Mouse (Mus musculus) hindbrain, embryonic 10.5 days (tissue): ENCODE measurements around the gene Epb41l1. TPM values are rescaled to one million over a fixed set of nuclear protein-coding genes. Genes with fewer than 3 reads are reported as not detected.
"Not testable (repeated sequence)": the region's sequence is repeated elsewhere in the genome, so short reads cannot be mapped to it uniquely, and the experiment has no call there.

Experiments
- DNase-seq: peaks from one replicate; pipeline ENCODE4 v3.0.0-alpha.2; 2017; ENCODE audit warnings: low spot score
- H3K27ac ChIP-seq: fragments of 300-500 bp; sonication (generic); 2 replicates; pipeline ENCODE4 v1.5.1; 2016; ENCODE audit warnings: mild to moderate bottlenecking, moderate library complexity
- H3K27me3 ChIP-seq: fragments of 300-500 bp; sonication (generic); 2 replicates; pipeline ENCODE4 v1.6.1; 2016; ENCODE audit warnings: mild to moderate bottlenecking; ENCODE audit not compliant: poor library complexity, insufficient read depth, severe bottlenecking
- H3K36me3 ChIP-seq: fragments of 300-500 bp; sonication (generic); 2 replicates; pipeline ENCODE4 v1.6.1; 2016; ENCODE audit warnings: mild to moderate bottlenecking, moderate library complexity
- H3K4me1 ChIP-seq: fragments of 300-500 bp; sonication (generic); replicated peaks from 2 replicates; pipeline ENCODE4 v1.6.1; 2016; ENCODE audit warnings: mild to moderate bottlenecking
- H3K4me3 ChIP-seq: fragments of 300-500 bp; sonication (generic); 2 replicates; pipeline ENCODE4 v1.5.1; 2016; ENCODE audit warnings: mild to moderate bottlenecking, moderate library complexity
- H3K9me3 ChIP-seq: fragments of 300-500 bp; sonication (generic); 2 replicates; pipeline ENCODE4 v1.6.1; 2016; ENCODE audit warnings: mild to moderate bottlenecking, moderate library complexity
- WGBS: fragments of 180-500 bp; shearing (Covaris S2); methylation state at CpG from one replicate; pipeline ENCODE4 v1.1.7; 2016; 5-methylcytosine and 5-hydroxymethylcytosine counted together
- polyA plus RNA-seq: library from polyadenylated mRNA; unstranded; fragments of >200 nt; fragmentation: Nextera tagmentation; extraction: Ambion mirVana; gene quantifications from 2 replicates; pipeline ENCODE4 v1.2.1, GENCODE M21; 2016

The Epb41l1 gene
- 1.0 and 2.1 TPM in 2 replicates for polyA plus RNA-seq

DNA sequence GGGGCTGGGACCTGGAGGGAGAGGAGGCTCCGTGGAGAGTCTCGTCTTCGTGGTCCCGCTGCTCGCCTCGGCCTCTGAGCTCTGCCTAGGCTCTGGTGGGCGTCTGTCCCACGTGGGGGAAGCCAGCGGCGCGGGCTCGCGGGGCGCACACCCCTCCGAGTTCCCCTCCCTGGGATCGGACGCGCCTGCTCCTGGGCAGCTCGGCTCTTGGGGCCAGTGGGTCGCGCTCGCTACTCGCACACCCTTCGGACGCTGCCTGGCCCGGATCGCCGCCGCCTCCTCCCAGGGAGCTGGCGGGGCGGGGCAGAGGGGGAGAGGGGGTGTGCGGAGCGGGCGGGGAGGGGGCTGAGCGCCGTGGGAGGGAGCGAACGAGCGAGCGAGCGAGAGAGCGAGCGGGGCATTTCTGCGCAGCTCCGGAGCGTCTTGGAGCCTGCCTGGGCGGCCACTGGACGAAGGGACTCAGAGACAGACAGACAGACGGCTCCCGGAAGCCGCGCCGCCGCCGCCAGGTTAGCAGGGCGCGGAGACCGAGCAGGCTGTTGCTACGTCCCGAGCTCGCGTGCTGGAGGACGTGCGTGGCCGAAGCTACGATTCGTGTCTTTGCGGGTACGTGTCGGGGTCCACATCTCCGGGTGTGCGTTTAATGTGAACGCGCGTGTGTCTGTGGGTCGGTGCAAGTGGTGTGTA, at the start of gene Epb41l1:
TSS of gene Epb41l1 (plus strand) at position 216 of the 687 bp plus-strand sequence.
- Histone ChIP-seq H3K27me3 (peaks cover 81% of the 10 kb centered on the region), H3K36me3 (no peaks in the 10 kb centered on the region), H3K4me3 (peak within 1 kb of the TSS; percentile 75), H3K9me3 (no peaks in the 10 kb centered on the region), H3K27ac (peak within 1 kb of the TSS; percentile 87), H3K4me1 (peaks cover 30% of the 10 kb centered on the region)
- WGBS: under 1% methylated on average over 76 of the region's 76 CpGs
- DNase-seq: peak; percentile 74

DNA sequence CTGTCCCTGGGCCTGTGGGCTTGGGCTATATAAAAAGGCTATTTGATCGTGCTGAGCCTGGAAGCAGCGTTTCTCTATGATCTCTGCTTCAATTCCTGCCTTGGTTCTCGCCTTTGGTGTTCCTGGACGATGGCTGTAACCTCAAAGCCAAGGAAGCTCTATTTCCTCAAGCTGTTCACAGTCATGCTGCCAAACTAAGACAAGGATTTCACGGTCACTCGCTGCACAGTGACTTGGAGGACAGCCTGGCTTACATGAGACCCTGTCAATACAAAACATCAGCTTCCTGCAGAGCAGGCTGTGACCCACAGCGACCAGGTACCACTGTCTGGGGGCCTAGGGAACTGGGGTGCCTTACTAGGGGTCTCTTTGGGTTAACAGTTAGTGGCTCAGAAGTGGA, 43.8 kb upstream of the Epb41l1 start:
- Histone ChIP-seq H3K4me3 (no peak overlapping the region), H3K27ac (no peak overlapping the region), H3K9me3 (no peaks in the 10 kb centered on the region), H3K4me1 (peaks cover 7% of the 10 kb centered on the region; the same call in 1 of the 2 replicates), H3K36me3 (no peaks in the 10 kb centered on the region), H3K27me3 (no peaks in the 10 kb centered on the region)
- WGBS: 81% methylated on average over 7 of the region's 7 CpGs
- DNase-seq: no peak

DNA sequence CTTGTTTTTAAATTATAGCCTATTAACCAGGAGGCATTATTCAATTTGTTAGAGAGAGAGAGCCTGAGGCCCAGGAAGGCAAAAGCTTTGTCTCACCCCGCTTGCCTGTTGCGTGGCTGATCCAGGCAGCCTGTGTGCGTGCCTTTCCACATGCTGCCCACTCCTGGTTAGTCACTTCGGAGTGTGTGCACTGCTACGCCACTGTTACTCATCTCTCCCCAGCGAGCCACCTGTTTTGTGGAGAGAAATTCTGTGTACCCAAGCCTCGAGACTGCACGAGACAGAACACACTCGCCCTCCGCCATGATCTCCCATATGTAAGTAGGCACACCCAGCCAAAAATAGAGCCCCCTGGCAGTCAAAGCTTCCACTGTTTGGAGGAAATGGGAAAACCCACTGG, 40.8 kb upstream of the Epb41l1 start:
- Histone ChIP-seq H3K27me3 (no peaks in the 10 kb centered on the region), H3K36me3 (no peaks in the 10 kb centered on the region), H3K4me3 (no peak overlapping the region), H3K27ac (no peak overlapping the region), H3K4me1 (peaks cover 7% of the 10 kb centered on the region; the same call in 1 of the 2 replicates), H3K9me3 (peaks cover 4% of the 10 kb centered on the region; the same call in 1 of the 2 replicates)
- WGBS: 89% methylated on average over 10 of the region's 10 CpGs
- DNase-seq: no peak

DNA sequence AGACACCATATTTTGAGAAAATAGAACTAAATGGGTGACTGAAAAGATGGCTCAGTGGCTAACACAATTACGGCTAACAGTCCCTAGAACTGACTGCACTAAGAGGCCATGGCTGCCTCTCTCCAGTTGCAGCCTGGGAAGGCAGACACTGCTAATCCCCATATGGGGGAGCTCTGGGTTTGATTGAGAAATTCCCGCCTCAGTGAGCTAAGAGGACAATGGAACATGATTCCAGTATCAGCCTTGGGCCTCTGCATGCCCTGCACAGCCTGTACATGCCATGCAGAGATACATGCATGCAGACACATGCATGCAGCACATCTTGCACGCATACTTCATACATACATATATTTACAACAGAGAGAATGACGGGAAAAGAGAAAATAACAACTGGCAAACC, 39.4 kb upstream of the Epb41l1 start:
- WGBS: 62% methylated on average over 4 of the region's 4 CpGs
- DNase-seq: no peak

GRCm38 (mm10) chr2:156392461-156393154, 28.1 kb upstream of the Epb41l1 start:
- Histone ChIP-seq H3K4me3 (peak overlapping the region; percentile 50), H3K27ac (peak overlapping the region; percentile 84)
- not testable (repeated sequence) for H3K27me3 ChIP-seq, H3K4me1 ChIP-seq, H3K9me3 ChIP-seq, H3K36me3 ChIP-seq
- DNase-seq: peak; percentile 82
- 0% methylated on average over 18 of the region's 63 CpGs for WGBS

More for the DNA sequence above, 39.4 kb upstream of the Epb41l1 start:
- H3K4me1 ChIP-seq: peaks cover 7% of the 10 kb centered on the region; the same call in 1 of the 2 replicates
- peaks cover 4% of the 10 kb centered on the region; the same call in 1 of the 2 replicates for H3K9me3 ChIP-seq
- H3K36me3 ChIP-seq: no peaks in the 10 kb centered on the region
- no peak overlapping the region for H3K27ac ChIP-seq
- H3K27me3 ChIP-seq: no peaks in the 10 kb centered on the region
- no peak overlapping the region for H3K4me3 ChIP-seq

GRCm38 (mm10) chr2:156393155-156393828, 27.4 kb upstream of the Epb41l1 start:
- Histone ChIP-seq H3K27ac (peak overlapping the region; percentile 84), H3K27me3 (no peaks in the 10 kb centered on the region), H3K9me3 (no peaks in the 10 kb centered on the region), H3K4me3 (peak overlapping the region; percentile 50), H3K4me1 (peaks cover 10% of the 10 kb centered on the region), H3K36me3 (no peaks in the 10 kb centered on the region)
- whole genome bisulfite sequencing: 70% methylated on average over 5 of the region's 5 CpGs
- no peak for DNase-seq

DNA sequence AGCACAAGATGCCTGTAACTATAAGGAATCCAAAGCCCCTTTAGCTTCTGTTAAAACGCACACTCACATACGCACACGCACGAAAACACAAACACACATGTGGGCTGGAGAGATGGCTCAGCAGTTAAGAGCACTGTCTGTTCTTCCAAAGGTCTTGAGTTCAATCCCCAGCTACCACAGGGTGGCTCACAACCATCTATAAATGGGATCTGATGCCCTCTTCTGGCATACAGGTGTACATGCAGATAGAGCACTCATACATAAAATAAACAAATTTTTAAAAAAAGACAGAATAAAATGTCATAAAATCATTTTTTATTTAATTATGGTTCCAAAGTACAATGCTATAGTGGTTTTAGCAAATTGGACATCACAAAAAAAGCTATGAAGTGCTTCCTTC, 26.4 kb upstream of the Epb41l1 start:
- WGBS: 92% methylated on average over 4 of the region's 4 CpGs
- Histone ChIP-seq H3K27ac (no peak overlapping the region), H3K4me1 (peaks cover 10% of the 10 kb centered on the region), H3K4me3 (no peak overlapping the region), H3K36me3 (no peaks in the 10 kb centered on the region), H3K9me3 (no peaks in the 10 kb centered on the region), H3K27me3 (no peaks in the 10 kb centered on the region)
- no peak for DNase-seq

GRCm38 (mm10) chr2:156396096-156396495, 24.6 kb upstream of the Epb41l1 start:
- Histone ChIP-seq H3K4me3 (no peak overlapping the region), H3K36me3 (no peaks in the 10 kb centered on the region), H3K27ac (no peak overlapping the region), H3K9me3 (no peaks in the 10 kb centered on the region), H3K4me1 (peaks cover 16% of the 10 kb centered on the region), H3K27me3 (no peaks in the 10 kb centered on the region)
- no peak for DNase-seq
- WGBS: 80% methylated on average over 2 of the region's 2 CpGs

DNA sequence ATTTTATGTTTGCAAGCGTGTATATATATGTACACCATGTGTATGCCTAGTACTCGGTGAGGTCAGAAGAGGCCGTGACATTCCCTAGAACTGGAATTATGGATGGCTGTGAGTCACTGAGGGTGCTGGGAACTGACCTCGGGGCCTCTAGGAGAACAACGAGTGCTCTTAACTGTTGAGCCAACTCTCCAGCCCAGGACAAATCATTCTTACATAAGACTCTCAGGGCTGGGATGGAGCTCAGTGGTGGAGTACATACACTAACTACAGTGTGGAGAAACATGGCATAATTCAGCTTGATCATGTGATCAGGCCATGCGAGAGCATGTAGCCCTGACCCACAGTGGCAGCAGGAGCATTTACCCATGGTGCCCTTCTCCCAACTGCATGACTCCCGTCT, 22.7 kb upstream of the Epb41l1 start:
- no peaks in the 10 kb centered on the region for H3K36me3 ChIP-seq
- no peak for DNase-seq
- no peak overlapping the region for H3K27ac ChIP-seq
- no peaks in the 10 kb centered on the region for H3K27me3 ChIP-seq
- WGBS: 92% methylated on average over 7 of the region's 7 CpGs
- no peaks in the 10 kb centered on the region for H3K9me3 ChIP-seq
- peaks cover 24% of the 10 kb centered on the region for H3K4me1 ChIP-seq
- no peak overlapping the region for H3K4me3 ChIP-seq

GRCm38 (mm10) chr2:156399485-156399884, 21.2 kb upstream of the Epb41l1 start:
- no peaks in the 10 kb centered on the region for H3K27me3 ChIP-seq
- no peak overlapping the region for H3K27ac ChIP-seq
- WGBS: 88% methylated on average over 1 of the region's 1 CpGs
- DNase-seq: no peak
- H3K4me3 ChIP-seq: no peak overlapping the region
- peaks cover 14% of the 10 kb centered on the region for H3K4me1 ChIP-seq
- no peaks in the 10 kb centered on the region for H3K9me3 ChIP-seq
- H3K36me3 ChIP-seq: no peaks in the 10 kb centered on the region

DNA sequence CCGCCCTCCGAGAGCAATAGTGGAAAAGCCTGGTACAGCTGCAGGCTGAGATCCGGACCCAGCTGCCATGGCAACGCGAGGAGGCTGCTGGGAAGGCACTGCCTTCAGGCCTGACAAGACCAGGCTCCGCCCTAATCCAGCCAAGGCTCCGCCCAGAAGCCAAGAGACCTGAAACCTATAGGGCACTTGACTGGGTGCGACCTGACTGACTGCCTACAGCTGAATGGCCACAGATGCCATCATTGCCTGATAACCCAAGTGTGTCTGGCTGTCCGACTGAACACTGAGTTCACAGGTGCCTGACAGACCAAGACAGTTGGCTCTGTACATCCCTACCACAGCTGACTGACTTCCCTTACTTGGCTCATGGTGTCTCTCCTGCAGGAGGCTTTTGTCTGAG, 19.4 kb upstream of the Epb41l1 start:
- WGBS: 4% methylated on average over 9 of the region's 9 CpGs
- no peaks in the 10 kb centered on the region for H3K27me3 ChIP-seq
- peaks cover 14% of the 10 kb centered on the region for H3K4me1 ChIP-seq
- H3K27ac ChIP-seq: peak overlapping the region; percentile 85
- no peaks in the 10 kb centered on the region for H3K9me3 ChIP-seq
- peak overlapping the region; percentile 34 for H3K4me3 ChIP-seq
- no peaks in the 10 kb centered on the region for H3K36me3 ChIP-seq
- peak; percentile 84 for DNase-seq

GRCm38 (mm10) chr2:156402036-156402435, 18.7 kb upstream of the Epb41l1 start:
- Histone ChIP-seq H3K36me3 (no peaks in the 10 kb centered on the region), H3K27ac (0 out of 2 replicates have a peak overlapping the region, but pooled peaks have one; percentile 85), H3K4me3 (no peak overlapping the region), H3K4me1 (peaks cover 21% of the 10 kb centered on the region), H3K27me3 (no peaks in the 10 kb centered on the region), H3K9me3 (no peaks in the 10 kb centered on the region)
- WGBS: 96% methylated on average over 3 of the region's 3 CpGs
- no peak for DNase-seq

GRCm38 (mm10) chr2:156406987-156407386, 13.7 kb upstream of the Epb41l1 start:
- peak; percentile 47 for DNase-seq
- H3K36me3 ChIP-seq: no peaks in the 10 kb centered on the region
- no peaks in the 10 kb centered on the region for H3K27me3 ChIP-seq
- H3K4me1 ChIP-seq: peaks cover 22% of the 10 kb centered on the region
- no peak overlapping the region for H3K4me3 ChIP-seq
- WGBS: 9% methylated on average over 3 of the region's 3 CpGs
- H3K9me3 ChIP-seq: no peaks in the 10 kb centered on the region
- H3K27ac ChIP-seq: peak overlapping the region; percentile 80
